51 mouse cellular contexts compared by ENCODE assay signal in the genomic region with DNA sequence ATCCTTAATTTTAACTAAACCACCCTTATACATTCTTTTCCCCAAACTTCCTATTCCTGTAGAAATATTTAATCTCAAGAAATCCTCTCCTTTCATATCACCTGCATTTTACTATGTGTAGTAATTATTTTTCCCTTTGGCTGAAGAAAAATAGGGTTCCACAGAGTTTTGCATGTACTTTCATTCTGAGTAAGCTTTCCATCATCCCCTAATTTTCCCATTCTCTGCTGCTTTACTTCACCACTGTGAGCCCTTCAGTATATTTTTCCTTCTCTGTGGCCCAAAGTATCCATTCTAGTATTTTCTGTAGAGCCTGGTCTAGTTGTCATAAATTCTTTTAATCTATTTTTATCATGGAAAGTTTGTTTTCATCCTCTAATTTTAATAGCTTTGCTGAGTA. TPM values are rescaled to one million over a fixed set of nuclear protein-coding genes. Genes with fewer than 3 reads are reported as not detected.
"Had no signal": no experiment of that assay in that cellular context is flagged by ENCODE, and none has a peak within 500 bp of the region (broad histone marks: within the 10 kb centered on the region; RNA-seq: fewer than 3 reads in every experiment).

No protein-coding gene starts in this region.

- H3K36me3 ChIP-seq: heart, embryonic 12.5 days; heart, embryonic 13.5 days; heart, embryonic 15.5 days; hindbrain, embryonic 10.5 days; hindbrain, embryonic 12.5 days; hindbrain, embryonic 13.5 days; hindbrain, embryonic 15.5 days; intestine, embryonic 15.5 days; kidney, embryonic 15.5 days had no signal

- DNase-seq: heart, postnatal 10 days; heart, postnatal 14 days; heart, postnatal 36 days; heart, postnatal 4 days; kidney, adult 11 months; kidney, adult 18-20 months; kidney, adult 2 months; kidney, adult 8-10 months; kidney, adult 9 months; kidney, postnatal 10 days; kidney, postnatal 14 days; kidney, postnatal 25 days; kidney, postnatal 36 days; kidney, postnatal 4 days; layer of hippocampus, adult 9-11 months; layer of hippocampus, postnatal 36 days had no signal

- H3K4me2 ChIP-seq: heart, embryonic 11.5 days; heart, embryonic 12.5 days; heart, embryonic 13.5 days; heart, embryonic 15.5 days; hindbrain, embryonic 12.5 days; hindbrain, embryonic 13.5 days; hindbrain, embryonic 14.5 days; hindbrain, embryonic 15.5 days; intestine, embryonic 15.5 days; kidney, embryonic 15.5 days had no signal

- H3K27ac ChIP-seq: heart, embryonic 13.5 days; heart, embryonic 15.5 days; hindbrain, embryonic 10.5 days; hindbrain, embryonic 12.5 days; hindbrain, embryonic 13.5 days; hindbrain, embryonic 14.5 days; hindbrain, embryonic 15.5 days; hindbrain, postnatal 0 days; intestine, embryonic 15.5 days; kidney, embryonic 15.5 days; kidney, postnatal 0 days; layer of hippocampus, adult 2 months; left cerebral cortex, adult 2 months had no signal

- H3K9me3 ChIP-seq: heart, embryonic 12.5 days; heart, embryonic 13.5 days; heart, embryonic 15.5 days; hindbrain, embryonic 10.5 days; hindbrain, embryonic 12.5 days; hindbrain, embryonic 13.5 days; hindbrain, embryonic 15.5 days; intestine, embryonic 15.5 days; kidney, embryonic 15.5 days had no signal

- H3K9ac ChIP-seq: heart, embryonic 12.5 days; heart, embryonic 13.5 days; heart, embryonic 15.5 days; hindbrain, embryonic 12.5 days; hindbrain, embryonic 13.5 days; hindbrain, embryonic 14.5 days; hindbrain, embryonic 15.5 days; intestine, embryonic 15.5 days; kidney, embryonic 15.5 days had no signal

- H3K27me3 ChIP-seq: heart, embryonic 12.5 days; heart, embryonic 13.5 days; heart, embryonic 15.5 days; hindbrain, embryonic 12.5 days; hindbrain, embryonic 13.5 days; hindbrain, embryonic 15.5 days; intestine, embryonic 15.5 days; kidney, embryonic 15.5 days had no signal

- H3K4me3 ChIP-seq: heart, embryonic 12.5 days; heart, embryonic 13.5 days; heart, embryonic 15.5 days; hindbrain, embryonic 10.5 days; hindbrain, embryonic 12.5 days; hindbrain, embryonic 13.5 days; hindbrain, embryonic 15.5 days; intestine, embryonic 15.5 days; kidney, embryonic 15.5 days; layer of hippocampus, adult 2 months; left cerebral cortex, adult 2 months had no signal

- H3K4me1 ChIP-seq: heart, embryonic 12.5 days; heart, embryonic 13.5 days; heart, embryonic 15.5 days; hindbrain, embryonic 10.5 days; hindbrain, embryonic 12.5 days; hindbrain, embryonic 13.5 days; hindbrain, embryonic 15.5 days; intestine, embryonic 15.5 days; kidney, embryonic 15.5 days had no signal

RNA-seq across cellular contexts. Expression of a gene that starts 5.0 kb away (rescaled TPM):
- total RNA-seq: heart, postnatal 10 days; heart, postnatal 14 days; heart, postnatal 25 days; heart, postnatal 36 days; heart, postnatal 4 days; hematopoietic stem cell, adult 5-6 weeks; hindbrain, postnatal 0 days; layer of hippocampus, adult 18-20 months; layer of hippocampus, adult 2 months; layer of hippocampus, adult 8-10 months; layer of hippocampus, postnatal 10 days; layer of hippocampus, postnatal 14 days; layer of hippocampus, postnatal 25 days; layer of hippocampus, postnatal 36 days; left cerebral cortex, adult 18-20 months; left cerebral cortex, adult 2 months had no signal
- polyA plus RNA-seq: heart, embryonic 11.5 days; heart, embryonic 12.5 days; heart, embryonic 13.5 days; heart, embryonic 14.5 days; heart, embryonic 15.5 days; heart, embryonic 16.5 days; heart, postnatal 0 days; hindbrain, embryonic 10.5 days; hindbrain, embryonic 11.5 days; hindbrain, embryonic 12.5 days; hindbrain, embryonic 13.5 days; hindbrain, embryonic 14.5 days; hindbrain, embryonic 15.5 days; hindbrain, embryonic 16.5 days; hindbrain, postnatal 0 days; inflammation-experienced regulatory T-cells, adult 6 months; intestine, embryonic 14.5 days; intestine, embryonic 15.5 days; intestine, embryonic 16.5 days; intestine, postnatal 0 days; kidney, adult 2 months; kidney, embryonic 14.5 days; kidney, embryonic 15.5 days; kidney, embryonic 16.5 days; kidney, postnatal 0 days; large intestine, adult 2 months had no signal

RNA-seq across cellular contexts. Expression of a gene that starts 19.6 kb away (rescaled TPM):
- total RNA-seq: heart, postnatal 10 days; heart, postnatal 14 days; heart, postnatal 25 days; heart, postnatal 36 days; heart, postnatal 4 days; hematopoietic stem cell, adult 5-6 weeks; hindbrain, postnatal 0 days; layer of hippocampus, adult 18-20 months; layer of hippocampus, adult 2 months; layer of hippocampus, adult 8-10 months; layer of hippocampus, postnatal 10 days; layer of hippocampus, postnatal 14 days; layer of hippocampus, postnatal 25 days; layer of hippocampus, postnatal 36 days; left cerebral cortex, adult 18-20 months; left cerebral cortex, adult 2 months had no signal
- polyA plus RNA-seq: heart, embryonic 11.5 days; heart, embryonic 12.5 days; heart, embryonic 13.5 days; heart, embryonic 14.5 days; heart, embryonic 15.5 days; heart, embryonic 16.5 days; heart, postnatal 0 days; hindbrain, embryonic 10.5 days; hindbrain, embryonic 11.5 days; hindbrain, embryonic 12.5 days; hindbrain, embryonic 13.5 days; hindbrain, embryonic 14.5 days; hindbrain, embryonic 15.5 days; hindbrain, embryonic 16.5 days; hindbrain, postnatal 0 days; inflammation-experienced regulatory T-cells, adult 6 months; intestine, embryonic 14.5 days; intestine, embryonic 15.5 days; intestine, embryonic 16.5 days; intestine, postnatal 0 days; kidney, adult 2 months; kidney, embryonic 14.5 days; kidney, embryonic 15.5 days; kidney, embryonic 16.5 days; kidney, postnatal 0 days; large intestine, adult 2 months had no signal

RNA-seq across cellular contexts. Expression of a gene that starts 31.8 kb away (rescaled TPM):
- total RNA-seq: heart, postnatal 10 days; heart, postnatal 14 days; heart, postnatal 25 days; heart, postnatal 36 days; heart, postnatal 4 days; hematopoietic stem cell, adult 5-6 weeks; hindbrain, postnatal 0 days; layer of hippocampus, adult 18-20 months; layer of hippocampus, adult 2 months; layer of hippocampus, adult 8-10 months; layer of hippocampus, postnatal 10 days; layer of hippocampus, postnatal 14 days; layer of hippocampus, postnatal 25 days; layer of hippocampus, postnatal 36 days; left cerebral cortex, adult 18-20 months; left cerebral cortex, adult 2 months had no signal
- polyA plus RNA-seq: heart, embryonic 11.5 days; heart, embryonic 12.5 days; heart, embryonic 13.5 days; heart, embryonic 14.5 days; heart, embryonic 15.5 days; heart, embryonic 16.5 days; heart, postnatal 0 days; hindbrain, embryonic 10.5 days; hindbrain, embryonic 11.5 days; hindbrain, embryonic 12.5 days; hindbrain, embryonic 13.5 days; hindbrain, embryonic 14.5 days; hindbrain, embryonic 15.5 days; hindbrain, embryonic 16.5 days; hindbrain, postnatal 0 days; intestine, embryonic 14.5 days; intestine, embryonic 15.5 days; intestine, embryonic 16.5 days; intestine, postnatal 0 days; kidney, adult 2 months; kidney, embryonic 14.5 days; kidney, embryonic 15.5 days; kidney, embryonic 16.5 days; kidney, postnatal 0 days; large intestine, adult 2 months had no signal

RNA-seq across cellular contexts. Expression of a gene that starts 49.2 kb away (rescaled TPM):
- total RNA-seq: heart, postnatal 10 days; heart, postnatal 14 days; heart, postnatal 25 days; heart, postnatal 36 days; heart, postnatal 4 days; hematopoietic stem cell, adult 5-6 weeks; hindbrain, postnatal 0 days; layer of hippocampus, adult 18-20 months; layer of hippocampus, adult 2 months; layer of hippocampus, adult 8-10 months; layer of hippocampus, postnatal 10 days; layer of hippocampus, postnatal 14 days; layer of hippocampus, postnatal 25 days; layer of hippocampus, postnatal 36 days; left cerebral cortex, adult 18-20 months; left cerebral cortex, adult 2 months had no signal
- polyA plus RNA-seq: heart, embryonic 11.5 days; heart, embryonic 12.5 days; heart, embryonic 13.5 days; heart, embryonic 14.5 days; heart, embryonic 15.5 days; heart, embryonic 16.5 days; heart, postnatal 0 days; hindbrain, embryonic 10.5 days; hindbrain, embryonic 11.5 days; hindbrain, embryonic 12.5 days; hindbrain, embryonic 13.5 days; hindbrain, embryonic 14.5 days; hindbrain, embryonic 15.5 days; hindbrain, embryonic 16.5 days; hindbrain, postnatal 0 days; inflammation-experienced regulatory T-cells, adult 6 months; intestine, embryonic 14.5 days; intestine, embryonic 15.5 days; intestine, embryonic 16.5 days; intestine, postnatal 0 days; kidney, adult 2 months; kidney, embryonic 14.5 days; kidney, embryonic 15.5 days; kidney, embryonic 16.5 days; kidney, postnatal 0 days; large intestine, adult 2 months had no signal
